Mouse (Mus musculus) testis, postnatal 10 days (tissue): Measurements from ENCODE around the gene Slc7a10.

ENCODE experiments used
- DNase-seq: peaks from one replicate; pipeline ENCODE4 v3.0.0; 2021; ENCODE audit warnings: low spot score

Gene Slc7a10

GRCm38 (mm10) chr7:35185889-35186569, at the start of gene Slc7a10:
TSS of gene Slc7a10 (plus strand) at chr7:35186385.
- no peak for DNase-seq

DNA sequence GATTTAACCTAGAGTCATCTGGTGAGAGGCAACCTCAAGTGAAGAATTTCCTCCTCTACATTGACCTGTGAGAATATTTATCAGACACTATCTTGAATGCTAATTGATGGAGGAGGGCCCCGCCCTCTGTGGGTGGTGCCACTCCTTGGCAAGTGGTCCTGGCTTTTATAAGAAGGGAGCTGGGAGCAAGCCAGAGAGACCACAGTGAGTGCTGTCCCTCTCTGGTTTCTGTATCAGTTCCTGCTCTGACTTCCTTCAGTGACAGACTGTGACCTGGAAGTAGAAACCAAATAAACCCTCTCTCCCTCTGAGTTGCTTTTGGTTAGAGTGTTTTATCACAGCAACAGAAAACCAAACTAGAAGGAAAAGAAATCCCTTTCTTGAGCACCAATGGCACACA, 48.7 kb upstream of the Slc7a10 start:
- no peak for DNase-seq

DNA sequence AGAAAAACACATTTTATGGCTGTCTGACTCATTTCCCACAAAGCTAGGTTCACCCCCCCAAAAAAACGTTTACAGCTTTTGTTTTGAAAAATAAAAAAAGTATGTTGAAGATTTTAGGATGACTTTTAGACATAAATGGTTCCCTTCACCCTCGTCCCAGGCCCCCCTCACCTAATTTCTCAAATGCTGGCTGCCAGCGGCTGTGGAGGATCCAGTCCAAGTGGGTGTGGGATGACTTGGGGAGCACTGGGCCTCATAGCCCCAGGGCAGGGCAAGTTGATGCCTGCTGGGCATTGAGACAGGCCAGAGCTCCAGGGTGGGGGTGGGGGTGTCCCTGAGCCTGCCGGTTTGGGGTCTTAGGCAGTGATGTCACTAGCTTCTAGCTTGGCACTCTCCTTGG, 47.7 kb upstream of the Slc7a10 start:
- DNase-seq, result no peak

DNA sequence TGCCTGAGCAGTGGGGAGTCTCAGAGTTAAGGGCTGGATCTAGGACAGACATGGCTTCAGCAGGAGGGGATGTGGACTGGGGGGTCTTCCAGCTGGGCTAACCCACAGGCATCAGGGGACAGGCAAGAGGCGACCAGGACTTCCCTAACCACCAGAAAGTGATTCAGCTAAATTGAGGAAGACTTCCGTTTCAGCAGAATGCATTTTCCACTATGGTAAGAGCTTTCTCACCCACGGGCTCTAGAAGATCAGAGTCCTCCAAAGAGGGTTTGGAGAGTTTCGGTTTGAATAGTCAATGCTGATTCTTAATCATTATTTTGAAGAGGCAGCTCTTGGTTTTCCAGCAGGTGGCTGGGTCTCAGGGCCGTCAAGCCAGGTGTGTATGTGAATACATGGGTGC, 46.3 kb upstream of the Slc7a10 start:
- DNase-seq, result no peak

DNA sequence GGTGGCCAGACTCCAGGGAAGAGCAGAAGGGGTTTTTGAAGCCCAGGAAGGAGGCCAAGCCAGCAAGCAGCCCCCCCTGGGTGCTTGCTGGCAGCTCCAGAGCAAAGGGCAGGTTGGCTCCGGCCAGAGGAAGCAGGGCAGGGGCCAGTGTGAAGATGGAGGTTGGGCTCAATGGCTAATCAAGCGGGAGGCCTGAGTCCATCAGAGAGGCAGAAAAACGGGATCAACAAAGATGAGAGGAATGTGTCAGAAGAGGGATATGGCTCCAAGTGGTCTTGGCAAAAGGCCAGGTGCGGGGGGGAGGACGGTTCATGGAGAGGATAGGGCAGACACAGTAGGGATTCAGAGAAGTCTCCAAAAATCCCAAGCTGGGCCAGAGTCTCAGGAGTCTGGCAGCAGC, 44.7 kb upstream of the Slc7a10 start:
- no peak for DNase-seq

DNA sequence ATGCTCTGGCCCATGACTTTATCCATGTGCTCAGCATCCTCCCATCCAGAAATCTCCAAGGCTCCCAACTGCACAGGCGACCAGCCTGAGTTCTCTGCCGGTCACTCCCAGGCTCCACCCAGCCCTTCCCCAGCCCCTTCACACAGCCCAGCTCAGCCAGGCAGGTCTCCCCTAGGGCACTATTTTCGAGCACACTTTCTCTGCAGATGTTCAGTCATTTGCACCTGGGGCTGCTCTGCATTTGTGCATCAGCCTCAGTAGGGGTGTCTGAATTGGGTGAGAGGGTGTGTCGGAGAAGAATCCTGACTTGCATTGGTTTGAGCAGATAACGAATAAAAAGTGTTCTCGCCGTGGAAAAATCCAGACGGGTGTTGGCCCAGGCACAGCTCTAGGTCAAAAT, 43.7 kb upstream of the Slc7a10 start:
- no peak for DNase-seq

- DNase-seq, result no peak
Measured at GRCm38 (mm10) chr7:35143864-35144618, 42.1 kb upstream of the Slc7a10 start.

- no peak for DNase-seq
Measured at GRCm38 (mm10) chr7:35145068-35145467, 41.1 kb upstream of the Slc7a10 start.

- no peak for DNase-seq
Measured at GRCm38 (mm10) chr7:35146269-35146668, 39.9 kb upstream of the Slc7a10 start.

DNA sequence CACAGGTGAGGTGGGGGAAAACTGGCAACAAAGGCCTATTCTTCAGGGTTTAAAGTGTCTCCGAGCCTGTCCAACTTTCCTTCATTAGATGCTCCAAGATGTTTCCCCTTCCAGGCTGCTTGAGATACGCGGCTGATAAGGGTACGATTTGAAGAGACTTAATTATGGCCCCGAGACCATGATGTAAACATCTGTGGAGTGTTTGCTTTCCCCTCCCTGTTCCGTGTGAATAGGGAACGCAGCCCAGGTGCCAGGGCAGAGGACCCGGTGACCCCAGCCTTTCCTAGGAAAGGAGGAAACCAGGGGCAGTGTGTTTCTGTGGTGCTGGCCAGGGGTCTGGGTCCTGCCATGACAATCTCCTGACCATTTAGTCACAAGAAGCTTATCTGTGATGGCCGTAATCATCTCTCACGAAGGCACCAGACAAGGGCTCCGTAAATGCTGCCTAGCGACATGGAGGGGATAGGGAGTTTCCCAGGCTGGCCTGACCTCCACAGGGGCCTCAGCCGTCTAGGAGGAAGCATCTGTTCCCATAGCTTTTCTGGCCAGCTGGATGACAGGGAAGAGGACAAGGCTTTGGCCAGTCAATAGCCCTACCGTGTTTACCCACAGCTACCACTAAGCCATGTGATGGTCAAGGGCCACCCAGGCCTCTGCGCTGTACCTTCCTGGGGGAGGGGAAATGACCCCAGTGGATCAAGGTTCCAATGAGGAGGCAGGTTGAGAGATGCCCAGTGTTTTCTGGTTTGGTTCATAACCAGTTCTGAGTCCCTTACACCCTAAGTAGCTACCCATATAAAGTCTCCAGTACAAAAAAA, 36.4 kb upstream of the Slc7a10 start:
- no peak for DNase-seq

GRCm38 (mm10) chr7:35150860-35151259, 35.3 kb upstream of the Slc7a10 start:
- no peak for DNase-seq

GRCm38 (mm10) chr7:35154449-35154848, 31.7 kb upstream of the Slc7a10 start:
- no peak for DNase-seq

DNA sequence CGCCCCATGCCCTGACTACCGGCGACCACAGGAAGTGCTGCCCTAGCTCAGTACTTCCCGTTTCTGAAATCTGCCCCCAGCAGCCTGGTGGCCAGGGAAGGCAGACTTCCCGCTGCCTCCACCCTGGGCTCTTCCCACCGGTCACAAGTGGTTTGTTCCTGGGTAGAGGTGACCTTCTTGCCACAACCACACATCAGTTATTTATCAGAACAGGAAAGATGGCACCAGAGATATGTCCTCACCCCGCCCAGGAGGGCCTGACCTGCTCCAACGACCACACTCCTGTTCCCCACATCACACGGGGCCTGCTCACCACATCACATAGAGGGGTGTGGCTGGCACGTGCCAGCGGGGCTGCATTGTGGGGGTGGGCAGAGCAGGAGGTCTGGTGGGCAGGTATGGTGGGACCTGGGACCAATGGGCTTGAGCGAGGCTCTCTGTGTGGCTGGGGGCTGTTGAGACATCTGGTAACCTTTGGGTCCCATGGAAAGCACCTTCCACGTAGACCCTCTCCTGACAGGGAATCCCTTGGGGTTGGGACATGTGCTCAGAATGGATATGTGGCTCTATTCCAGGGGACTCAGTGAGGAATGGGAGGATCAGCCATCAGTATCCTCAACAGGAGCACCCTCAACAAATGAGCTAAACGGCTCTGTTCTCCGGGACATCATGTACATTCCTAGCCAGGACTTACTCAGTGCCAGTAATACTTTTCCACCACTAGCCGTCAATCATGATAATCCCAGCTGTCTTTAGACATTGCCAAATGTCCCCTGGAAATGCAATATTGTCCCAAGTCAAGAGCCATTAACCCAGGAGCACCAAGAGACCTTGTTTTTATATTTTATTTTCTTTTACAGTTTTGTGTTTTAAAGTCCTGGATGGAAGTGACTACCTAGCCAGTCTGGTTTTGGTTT, 29.4 kb upstream of the Slc7a10 start:
- no peak for DNase-seq

DNA sequence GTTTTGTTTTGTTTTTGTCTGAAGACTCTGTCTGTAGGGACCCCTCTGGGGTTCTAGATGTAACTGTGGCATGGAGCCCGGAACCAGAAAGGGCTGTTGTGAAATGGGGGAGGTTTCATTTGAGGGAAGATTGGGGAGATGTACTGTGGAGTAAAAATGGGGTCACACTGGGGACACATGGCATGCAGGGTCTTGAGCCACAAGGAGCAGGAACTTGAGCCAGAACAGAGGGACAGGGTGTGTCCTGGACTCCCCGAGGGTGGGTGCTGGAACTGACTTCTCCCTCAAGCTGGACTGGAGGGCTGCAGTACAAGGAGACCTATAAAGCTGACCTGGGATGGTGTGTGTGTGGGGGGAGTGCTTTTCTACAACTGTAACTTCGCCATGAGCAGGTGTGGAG, 28.7 kb upstream of the Slc7a10 start:
- no peak for DNase-seq

GRCm38 (mm10) chr7:35162443-35162842, 23.7 kb upstream of the Slc7a10 start:
- no peak for DNase-seq

DNA sequence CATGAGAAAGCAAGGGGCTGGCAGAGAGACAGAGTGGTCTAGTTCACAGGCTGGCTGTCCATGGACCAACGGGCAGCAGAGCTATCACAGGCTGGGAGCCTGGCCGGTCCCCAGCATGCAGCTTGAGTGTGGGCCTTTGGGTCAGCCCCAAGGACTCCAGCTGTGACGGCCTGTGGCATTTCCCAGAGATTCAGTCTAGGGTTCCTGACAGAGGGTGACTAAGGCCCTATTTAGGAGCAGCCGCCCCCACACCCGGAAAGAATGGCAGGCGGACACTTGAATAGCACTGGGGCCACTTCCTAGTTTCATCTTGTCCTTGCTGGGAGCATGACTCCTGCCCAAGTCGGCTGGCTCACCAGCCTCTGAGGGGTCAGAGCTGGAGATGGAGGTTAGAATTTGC, 22.6 kb upstream of the Slc7a10 start:
- no peak for DNase-seq

DNA sequence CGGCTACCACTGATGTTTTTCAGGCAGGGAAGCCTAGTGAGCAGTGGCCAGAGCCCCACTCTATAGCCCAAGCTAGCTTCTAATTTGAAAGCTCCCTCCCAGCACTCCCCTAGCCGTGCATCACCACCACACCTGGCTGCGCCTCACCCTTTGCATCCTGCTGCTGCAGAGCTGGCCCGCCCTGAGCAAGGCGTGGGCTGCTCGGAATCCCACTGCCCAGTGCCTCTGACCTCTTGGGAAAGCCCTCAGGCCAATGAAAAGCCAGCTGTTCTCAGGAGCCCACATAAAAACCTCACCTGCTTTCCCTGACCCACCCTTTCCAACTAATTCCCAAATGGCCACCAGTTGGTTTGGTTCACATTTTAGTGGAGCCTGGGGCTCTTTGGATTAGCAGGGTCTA, 22.1 kb upstream of the Slc7a10 start:
- no peak for DNase-seq

GRCm38 (mm10) chr7:35166988-35167387, 19.2 kb upstream of the Slc7a10 start:
- DNase-seq, result no peak

GRCm38 (mm10) chr7:35167925-35168324, 18.3 kb upstream of the Slc7a10 start:
- no peak for DNase-seq

DNA sequence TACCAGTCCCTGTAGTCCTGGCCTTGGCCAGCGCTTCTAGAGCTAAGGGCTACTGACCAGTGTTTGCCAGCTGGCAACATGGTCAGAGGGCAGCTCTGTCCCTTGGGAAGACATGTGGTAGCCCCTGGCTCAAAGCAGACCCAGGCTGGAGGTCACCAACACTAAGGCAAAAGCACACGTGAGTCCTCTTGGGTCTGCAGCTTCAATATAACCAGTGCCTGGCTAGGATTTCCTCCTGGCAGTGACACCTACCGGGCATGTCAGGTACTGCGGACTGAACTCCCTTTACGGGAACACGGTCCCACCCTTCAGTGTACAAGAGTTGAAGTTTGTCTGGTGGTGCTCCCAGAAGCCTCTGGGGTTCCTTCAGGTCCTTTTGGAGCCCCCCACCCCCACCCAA, 16.8 kb upstream of the Slc7a10 start:
- DNase-seq, result peak; percentile 96

GRCm38 (mm10) chr7:35171867-35172382, 14.3 kb upstream of the Slc7a10 start:
- DNase-seq, result peak; percentile 89

GRCm38 (mm10) chr7:35172519-35172918, 13.7 kb upstream of the Slc7a10 start:
- DNase-seq, result no peak
